Mouse (Mus musculus) G1E-ER4 (cell line): ENCODE results near the gene Ufl1. TPM values are rescaled to one million over a fixed set of nuclear protein-coding genes. Genes with fewer than 3 reads are reported as not detected.

Experiments
- GATA1 ChIP-seq: IDR thresholded peaks from one replicate; pipeline ENCODE4 v1.8.0; 2012; ENCODE audit warnings: low read length, inconsistent platforms
- polyA plus RNA-seq: library from polyadenylated mRNA; stranded (reverse); fragments of >175 nt; gene quantifications from 2 replicates; pipeline ENCODE4 v1.2.3, GENCODE M21; 2012

The Ufl1 gene
- polyA plus RNA-seq: 1.8 and 1.9 TPM in 2 replicates

DNA sequence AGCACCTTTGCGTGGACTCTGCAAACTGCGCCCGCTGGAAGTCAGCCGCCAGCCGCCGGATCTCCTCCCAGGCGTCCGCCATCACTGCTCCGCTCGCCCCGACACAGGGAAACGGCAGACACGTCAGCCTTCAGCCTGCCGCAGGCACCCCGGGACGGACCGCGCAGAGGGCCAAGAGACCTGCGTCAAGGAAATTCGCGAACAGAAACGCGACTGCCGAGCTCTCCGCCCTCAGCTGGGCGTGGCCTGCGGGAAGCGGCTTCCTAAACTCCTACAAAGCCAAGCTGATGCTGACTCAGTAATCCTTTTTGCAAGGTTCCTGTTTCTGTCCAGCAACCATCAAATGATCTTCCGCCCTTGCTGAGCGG lies at the start of gene Ufl1:
Gene Ufl1 (minus strand): TSS at position 151 of the 368 bp plus-strand sequence.
- TF ChIP-seq GATA1: no peak

DNA sequence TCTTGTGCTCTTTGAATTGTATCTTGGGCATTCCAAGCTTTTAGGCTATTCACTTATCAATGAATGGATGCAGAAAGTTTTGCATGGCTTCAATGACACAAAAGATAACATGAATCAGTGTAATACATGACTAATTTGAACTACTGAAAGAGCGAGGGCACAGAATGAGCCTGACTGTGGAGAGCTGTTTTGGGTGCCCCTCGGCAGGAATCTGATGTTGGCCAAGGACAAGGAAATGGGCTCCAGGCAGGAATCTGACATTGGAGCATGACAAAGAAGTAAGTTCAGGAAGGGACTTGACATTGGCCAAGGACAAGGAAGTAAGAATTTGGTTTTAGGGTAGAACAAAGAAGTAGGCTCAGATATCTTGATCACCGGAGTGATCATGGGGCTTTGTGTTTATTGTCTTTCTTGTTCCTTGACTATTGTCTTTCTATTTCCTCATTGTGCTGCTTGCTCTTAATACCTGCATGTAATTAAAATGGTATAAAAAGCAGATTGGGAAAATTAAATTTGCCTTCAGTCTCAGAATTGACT lies 44.1 kb upstream of the Ufl1 start:
- TF ChIP-seq GATA1: no peak

DNA sequence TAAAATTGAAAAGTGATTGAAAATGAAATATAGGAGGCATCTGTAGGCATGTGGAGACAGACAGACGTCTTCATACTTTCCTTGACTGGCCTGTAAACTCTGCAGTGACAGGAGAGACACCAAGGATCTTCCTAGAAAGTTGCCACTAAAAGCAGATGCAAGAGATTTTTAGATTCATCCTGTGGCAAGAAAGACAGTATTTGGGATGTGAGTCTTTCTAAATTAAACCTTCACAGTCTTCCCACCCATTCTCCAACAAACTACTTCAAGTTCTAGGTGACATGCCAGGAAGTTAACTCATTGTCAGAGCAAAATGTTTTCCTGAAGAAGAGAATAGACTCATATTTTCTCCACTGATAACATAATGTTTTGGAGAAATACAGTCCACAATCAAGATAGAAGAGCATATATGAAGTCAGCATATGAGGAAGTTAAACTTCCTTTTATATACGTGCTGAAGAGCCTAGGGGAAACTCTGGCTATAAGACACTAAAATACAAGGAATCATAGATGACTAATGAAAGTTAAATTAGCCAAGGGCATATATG lies 41.1 kb upstream of the Ufl1 start:
- TF ChIP-seq GATA1: no peak

DNA sequence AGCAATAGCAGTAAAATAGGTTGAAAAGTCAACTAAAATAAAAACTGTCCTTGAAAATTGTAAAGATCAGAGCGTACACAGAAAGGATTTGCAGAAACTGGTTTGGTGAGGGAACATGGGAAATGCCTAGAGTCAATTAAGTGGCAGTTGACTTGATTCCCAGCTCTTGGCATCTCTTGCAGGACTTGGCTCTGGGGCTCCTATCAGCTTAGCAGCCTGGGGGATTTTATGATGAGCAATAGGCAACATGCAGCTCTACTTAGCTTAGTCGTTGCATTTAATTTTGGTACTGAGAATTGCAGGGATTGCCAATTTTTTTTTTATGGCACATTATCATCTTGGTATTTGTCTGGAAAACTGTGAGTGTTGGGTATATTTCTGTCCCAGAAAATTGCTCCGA lies 32.1 kb upstream of the Ufl1 start:
- no peak for TF ChIP-seq GATA1

DNA sequence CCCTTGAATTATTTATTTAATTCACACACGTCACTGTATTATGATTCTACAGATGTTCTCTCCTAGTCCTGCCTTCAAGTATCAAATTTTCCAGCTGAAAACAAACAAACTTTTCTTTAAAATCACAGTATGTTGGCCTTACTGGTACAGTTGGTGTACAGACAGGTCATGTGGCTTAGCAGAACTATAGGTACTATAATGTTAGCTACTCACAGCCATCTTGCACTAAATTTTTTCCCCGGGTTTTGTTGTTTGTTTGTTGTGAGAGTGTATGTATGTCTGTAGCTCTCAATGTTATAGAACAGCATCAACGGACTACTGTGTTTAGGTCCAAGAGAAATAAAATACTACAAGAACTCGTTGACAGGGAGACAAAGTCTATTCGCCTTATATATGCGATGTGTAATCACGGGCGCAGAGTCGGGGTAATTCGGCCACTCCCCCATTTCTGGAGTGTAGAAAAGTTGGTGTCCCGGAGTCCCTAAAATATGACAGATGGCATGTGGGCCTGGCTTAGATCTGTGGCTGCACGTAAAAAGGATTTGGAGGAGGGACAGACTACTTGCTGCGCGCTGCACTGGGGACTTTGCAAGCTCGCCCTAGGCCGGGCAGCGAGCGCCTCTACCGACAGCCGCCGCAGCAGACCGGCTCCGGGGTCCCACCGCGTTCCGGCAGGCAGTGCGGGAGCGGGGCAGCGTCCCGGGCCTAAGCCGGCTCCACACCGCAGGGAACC lies 517 bp downstream of the Ufl1 start:
- TF ChIP-seq GATA1: no peak

DNA sequence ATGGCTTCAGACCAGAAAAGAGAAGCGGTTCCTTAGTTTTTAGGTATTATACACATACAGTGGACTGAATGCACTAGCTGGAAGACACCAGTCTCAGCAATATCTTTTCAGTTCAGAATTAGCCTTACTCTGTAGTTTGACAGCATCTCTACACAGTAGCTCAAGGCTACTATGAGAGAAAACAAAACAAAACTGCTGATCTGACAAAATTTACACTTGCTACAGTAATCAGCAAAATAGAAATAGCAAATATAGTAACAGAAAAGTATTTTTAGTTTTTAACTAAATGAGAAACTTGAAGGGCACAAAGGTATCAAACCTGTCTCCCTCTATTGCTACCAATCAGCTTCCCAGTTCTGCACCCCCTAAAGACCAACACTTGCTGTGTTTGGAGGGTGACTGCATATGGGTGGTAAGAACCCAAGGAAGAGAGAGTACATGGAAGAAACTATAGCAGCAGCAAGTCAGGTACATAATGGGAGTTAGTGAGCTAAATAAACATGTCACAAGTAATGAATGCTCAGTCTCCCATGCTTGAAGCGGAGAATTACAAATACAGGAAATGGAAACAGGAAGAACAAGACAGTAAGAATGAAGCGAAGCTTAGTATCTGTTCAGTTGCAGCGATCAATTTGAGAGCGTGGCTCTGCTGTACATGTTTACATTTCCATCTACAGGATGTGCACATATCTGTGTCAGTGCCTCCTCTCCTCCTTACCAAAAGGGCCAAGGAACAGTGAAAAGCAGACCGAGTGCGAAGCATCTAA lies 8.6 kb downstream of the Ufl1 start:
- no peak for TF ChIP-seq GATA1

DNA sequence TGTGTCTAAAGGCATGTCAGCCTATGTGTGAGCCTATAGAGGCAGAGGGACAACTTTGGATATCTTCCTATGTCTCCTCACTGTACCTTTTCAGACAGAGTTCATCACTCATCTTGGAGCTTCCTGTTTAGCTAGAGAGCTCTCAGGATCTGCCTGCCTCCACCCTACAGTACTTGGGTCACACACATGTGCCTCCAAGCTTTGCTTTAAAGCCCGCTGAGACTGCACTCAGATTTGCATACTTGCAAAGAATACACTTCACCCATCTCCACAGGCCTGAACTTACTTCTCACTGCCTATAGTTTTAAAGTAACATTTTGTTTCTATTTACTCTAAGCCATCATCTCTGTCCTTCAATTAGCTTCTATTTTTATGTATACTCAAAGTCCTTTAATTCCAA lies 9.7 kb downstream of the Ufl1 start:
- TF ChIP-seq GATA1: no peak

DNA sequence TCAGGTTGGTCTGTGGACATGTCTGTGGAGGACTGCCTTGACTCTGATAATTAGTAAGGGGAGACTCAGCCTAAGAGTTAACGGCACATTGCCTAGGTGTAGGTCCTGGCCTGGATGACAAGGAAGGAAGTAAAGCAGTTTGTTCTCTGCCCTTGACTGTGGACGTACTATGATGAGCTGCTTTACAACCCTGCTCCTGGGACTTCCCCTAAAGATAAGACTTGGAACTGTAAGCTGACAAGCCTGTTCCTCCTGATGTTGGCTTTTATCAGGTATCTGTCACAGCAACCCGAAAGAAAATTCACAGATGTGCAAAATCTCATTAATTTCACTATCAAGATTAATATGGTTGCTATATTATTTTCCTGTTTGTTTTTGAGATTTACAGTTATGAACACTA lies 14.5 kb downstream of the Ufl1 start:
- TF ChIP-seq GATA1: no peak

DNA sequence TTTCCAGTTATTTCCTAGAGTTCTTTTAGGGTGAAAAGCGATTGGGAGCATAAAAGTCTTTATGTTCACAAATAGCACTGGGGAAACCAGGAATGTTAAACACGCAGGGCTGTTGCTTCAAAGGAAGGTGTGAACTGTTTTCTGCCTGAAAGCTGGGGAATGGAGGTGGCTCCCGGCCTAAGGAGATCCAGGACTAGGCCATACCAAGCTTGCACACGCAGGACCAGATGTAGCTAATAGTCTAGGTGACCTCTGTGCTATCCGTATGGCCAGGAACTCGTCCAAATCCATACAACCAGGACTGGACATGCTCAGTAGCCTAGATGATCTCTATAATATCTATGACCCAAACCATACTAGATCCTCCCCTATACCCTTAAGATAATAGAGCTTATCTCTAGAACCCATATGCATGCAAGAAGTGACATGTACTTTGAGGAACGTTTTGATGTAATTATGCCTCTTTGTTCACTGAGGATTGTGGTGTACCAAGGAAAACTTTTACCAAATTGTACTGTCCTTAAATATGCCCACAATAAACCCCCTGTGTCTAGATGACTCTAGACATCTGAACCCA lies 23.7 kb downstream of the Ufl1 start:
- TF ChIP-seq GATA1: no peak

DNA sequence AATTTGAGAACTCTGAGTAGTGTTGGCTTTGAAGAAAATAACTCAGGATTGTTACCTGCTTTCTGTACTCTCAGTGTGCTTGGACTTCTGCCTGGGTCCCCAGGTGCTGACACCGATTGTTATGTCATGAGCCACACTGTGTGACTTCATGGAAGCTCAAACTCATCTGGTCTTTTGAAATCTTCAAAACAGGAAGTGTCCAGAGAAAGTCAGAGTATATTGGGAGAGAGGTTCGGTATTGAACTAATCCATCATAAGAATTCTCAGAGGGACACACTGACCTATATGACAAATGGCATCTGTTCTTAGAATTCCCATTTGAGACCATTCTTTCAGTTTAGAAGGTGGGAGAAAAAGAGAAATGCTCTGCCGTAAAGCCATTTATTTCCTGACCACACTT lies 38.8 kb downstream of the Ufl1 start, which contains the start of gene Fhl5:
Gene Fhl5 (minus strand): TSS at position 101 of the 400 bp plus-strand sequence.
- no peak for TF ChIP-seq GATA1

DNA sequence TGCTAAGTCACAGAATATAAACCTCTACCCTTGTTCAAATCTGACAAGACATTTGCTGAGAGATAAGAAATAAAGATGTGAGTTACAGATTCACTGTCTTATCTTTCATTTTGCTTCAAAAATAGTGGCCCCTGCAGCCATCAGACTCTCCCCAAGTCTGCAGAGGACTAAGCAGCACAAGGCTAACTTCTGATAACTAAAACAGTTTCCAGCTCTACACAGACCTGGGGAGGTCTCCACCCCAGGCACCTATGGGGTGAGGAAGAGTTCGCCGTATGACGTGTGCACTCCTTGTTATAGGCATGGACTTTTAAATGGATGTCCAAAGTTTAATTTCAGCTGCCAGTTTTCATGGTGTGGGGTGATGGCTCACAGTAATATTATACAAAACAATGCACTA lies 49.1 kb downstream of the Ufl1 start:
- no peak for TF ChIP-seq GATA1

DNA sequence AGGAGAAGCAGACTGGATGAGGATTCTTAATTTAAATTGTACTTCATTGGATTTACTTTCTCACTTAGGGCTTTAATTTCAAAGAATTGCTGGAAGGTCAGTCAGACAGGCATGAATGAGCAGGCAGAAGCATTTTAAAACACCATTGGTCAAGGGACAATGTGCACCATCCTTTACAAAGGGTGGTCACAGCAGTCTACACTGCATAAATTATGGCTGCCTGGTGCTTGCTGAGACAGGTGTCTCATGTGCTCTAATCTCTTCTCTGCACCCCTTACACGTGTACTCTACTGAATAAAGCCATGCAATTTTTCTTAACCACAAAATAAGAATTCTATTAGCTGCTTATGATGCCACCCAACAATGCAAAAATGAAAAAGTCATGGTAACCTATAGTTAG lies 54.1 kb downstream of the Ufl1 start:
- no peak for TF ChIP-seq GATA1

DNA sequence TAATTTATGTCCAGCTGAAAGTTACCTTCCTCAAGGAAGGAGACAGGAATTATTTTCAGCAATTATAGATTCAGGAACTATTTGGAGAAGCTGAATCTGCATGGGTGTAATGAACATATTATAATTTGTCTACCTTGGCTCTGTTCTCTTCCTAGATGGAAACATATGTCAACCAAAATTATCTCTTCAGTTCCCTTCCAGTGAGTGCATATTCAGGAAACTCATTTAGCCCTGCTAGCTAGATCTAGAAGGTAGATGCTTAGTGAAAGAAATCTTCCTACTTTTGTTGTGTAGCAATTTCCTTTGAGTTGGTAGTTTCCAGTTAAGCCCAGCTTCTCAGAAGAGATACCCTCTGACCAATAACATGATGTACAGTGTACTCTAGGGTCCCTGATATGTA lies 59.7 kb downstream of the Ufl1 start:
- TF ChIP-seq GATA1: no peak

DNA sequence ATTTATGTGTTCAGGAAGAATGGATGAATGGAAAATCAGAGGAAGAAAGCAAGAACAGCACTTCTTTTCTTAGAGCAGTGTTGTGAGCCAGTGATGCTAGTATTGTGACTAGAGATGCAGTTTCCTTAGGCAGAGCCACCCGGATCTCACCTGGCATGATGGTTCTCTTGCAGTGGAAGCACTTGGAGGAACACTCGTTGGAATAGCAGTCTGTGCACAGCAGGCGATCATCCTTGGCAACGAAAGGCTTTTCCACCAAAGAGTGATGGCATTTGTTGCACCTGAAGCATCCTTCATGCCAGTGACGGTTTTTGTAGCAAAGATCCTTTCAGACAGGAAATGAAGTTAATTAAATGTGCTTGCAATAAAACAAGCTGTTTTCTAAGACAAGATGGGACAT lies 68.2 kb downstream of the Ufl1 start:
- no peak for TF ChIP-seq GATA1

DNA sequence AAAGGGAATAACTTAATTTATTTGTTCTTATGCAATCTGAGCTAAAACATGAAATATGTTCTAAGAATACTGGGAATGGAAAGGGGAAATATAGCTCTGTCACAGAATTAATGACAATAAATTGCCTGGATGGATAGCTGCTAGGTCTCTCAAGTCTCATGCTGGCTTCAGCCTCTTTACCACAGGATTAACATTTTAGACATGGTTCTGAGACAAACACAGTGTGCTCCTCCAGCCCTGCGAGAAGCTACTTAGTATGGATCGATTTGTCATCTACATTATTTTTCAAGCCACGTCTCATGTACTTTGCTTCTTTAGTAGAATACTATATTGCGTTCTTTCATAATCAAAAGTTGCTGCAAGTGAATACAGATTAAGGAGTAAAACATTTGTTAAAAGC lies 75.5 kb downstream of the Ufl1 start:
- no peak for TF ChIP-seq GATA1

Other genes with a start within 250 kb of the Ufl1 start
- gene Fhl5, start 38.9 kb downstream of the Ufl1 start, polyA plus RNA-seq: not detected in 2 replicates